Mouse (Mus musculus) bone marrow, adult 2 months (tissue): ENCODE data around the gene Lsamp. TPM values are rescaled to one million over a fixed set of nuclear protein-coding genes. Genes with fewer than 3 reads are reported as not detected.

Experiments used
- H3K27ac ChIP-seq: fragments of 200-500 bp; 2 replicates; pipeline ENCODE4 v1.5.1; 2012; ENCODE audit warnings: low read depth, mild to moderate bottlenecking, control low read depth, inconsistent platforms, low read length; ENCODE audit not compliant: control insufficient read depth, poor library complexity, insufficient read depth
- H3K4me1 ChIP-seq: fragments of 200-500 bp; 2 replicates; pipeline ENCODE4 v1.6.1; 2011; ENCODE audit warnings: low read length; ENCODE audit not compliant: control insufficient read depth, insufficient read depth
- H3K4me3 ChIP-seq: fragments of 200-500 bp; replicated peaks from 2 replicates; pipeline ENCODE3; 2011; ENCODE audit warnings: mild to moderate bottlenecking, low read depth, low read length, control low read depth; ENCODE audit not compliant: control insufficient read depth
- CTCF ChIP-seq: fragments of 200-500 bp; IDR thresholded peaks from 2 replicates; pipeline ENCODE4 v1.5.1; 2011; ENCODE audit warnings: low read length, control low read depth; ENCODE audit not compliant: control insufficient read depth, insufficient read depth
- POLR2A ChIP-seq: fragments of 200-500 bp; IDR thresholded peaks from 2 replicates; pipeline ENCODE4 v1.6.1; 2011; ENCODE audit warnings: low read depth, mild to moderate bottlenecking, control low read depth, low read length, borderline replicate concordance; ENCODE audit not compliant: control insufficient read depth
- WGBS: fragments of 180-500 bp; shearing (Covaris S2); methylation state at CpG from one replicate; pipeline ENCODE4 v1.1.7; 2018; 5-methylcytosine and 5-hydroxymethylcytosine counted together
- polyA plus RNA-seq: library from polyadenylated mRNA; stranded (reverse); fragments of >200 nt; gene quantifications from 2 replicates; pipeline ENCODE4 v1.2.4, GENCODE M21; 2011; ENCODE audit warnings: low replicate concordance; ENCODE audit not compliant: missing spikeins, insufficient read depth, insufficient read length

The Lsamp gene
- polyA plus RNA-seq, 1 experiment, result not detected

DNA sequence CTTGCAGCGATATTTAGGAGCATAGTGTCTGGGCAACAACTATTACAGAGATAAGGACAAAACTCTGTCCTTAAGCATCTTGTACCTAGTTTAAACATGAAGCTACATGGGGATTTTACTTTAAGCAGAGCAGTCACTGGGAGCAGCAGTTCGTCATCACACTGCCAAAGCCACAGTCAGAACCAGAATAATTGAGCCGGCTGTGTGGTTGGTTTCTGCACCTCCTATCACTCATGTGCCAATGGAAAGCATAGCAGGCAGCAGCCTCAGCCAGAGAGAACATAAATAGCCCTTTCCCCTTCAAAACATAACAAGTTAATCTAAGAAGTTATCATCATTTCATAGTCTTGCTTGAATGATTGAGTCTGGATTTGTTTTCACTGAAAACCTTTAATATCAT, 2075.8 kb downstream of the Lsamp start:
- no peaks in the 10 kb centered on the region for H3K4me1 ChIP-seq
- no peak overlapping the region for H3K27ac ChIP-seq
- TF ChIP-seq POLR2A (no peak), CTCF (no peak)
- WGBS, result 66% methylated on average over 3 of the region's 3 CpGs
- H3K4me3 ChIP-seq, result no peak overlapping the region

DNA sequence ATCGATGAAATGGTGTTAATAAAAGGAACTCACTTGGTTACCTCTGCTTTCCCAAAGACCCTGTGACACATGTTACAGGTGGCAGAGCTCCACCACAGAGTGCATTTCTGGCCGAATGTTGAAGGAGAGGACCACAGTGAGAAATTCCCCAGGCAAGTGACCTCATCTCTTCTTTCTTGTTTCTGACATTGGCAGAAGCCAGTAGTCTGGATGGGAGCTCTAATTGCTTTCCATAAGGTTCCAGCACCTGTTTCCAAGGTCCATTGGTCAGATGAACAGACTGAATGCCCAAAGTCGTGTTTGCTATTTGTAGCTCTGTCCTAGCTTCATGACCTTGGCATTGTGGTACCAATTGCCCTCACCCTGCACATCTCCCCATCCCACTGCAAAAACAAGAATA, 2090.2 kb downstream of the Lsamp start:
- Histone ChIP-seq H3K4me3 (no peak overlapping the region), H3K4me1 (no peaks in the 10 kb centered on the region), H3K27ac (no peak overlapping the region)
- TF ChIP-seq POLR2A (no peak), CTCF (no peak)
- WGBS, result 70% methylated on average over 3 of the region's 3 CpGs

DNA sequence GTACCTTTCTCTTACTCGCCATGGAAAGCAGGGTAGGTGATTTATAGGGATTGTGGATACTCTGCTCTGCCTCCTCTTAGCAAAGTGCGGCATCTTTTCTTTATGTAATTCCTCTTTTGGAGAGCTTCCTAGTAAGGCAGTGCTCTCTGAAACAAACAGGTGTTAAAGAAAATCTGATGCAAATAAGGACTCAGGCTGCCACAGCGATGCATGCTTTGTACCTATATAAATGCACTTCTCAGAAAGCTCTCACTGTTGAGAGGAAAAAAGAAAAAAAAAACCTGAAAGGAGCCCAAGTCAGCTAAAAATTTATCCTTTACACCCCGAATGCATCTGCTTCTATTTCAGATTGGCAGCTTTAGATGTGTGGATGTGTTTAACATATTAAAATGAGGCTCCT, 2095.4 kb downstream of the Lsamp start:
- no peak overlapping the region for H3K27ac ChIP-seq
- TF ChIP-seq CTCF (no peak), POLR2A (no peak)
- WGBS, result 78% methylated on average over 4 of the region's 4 CpGs
- no peak overlapping the region for H3K4me3 ChIP-seq
- H3K4me1 ChIP-seq, result no peaks in the 10 kb centered on the region

DNA sequence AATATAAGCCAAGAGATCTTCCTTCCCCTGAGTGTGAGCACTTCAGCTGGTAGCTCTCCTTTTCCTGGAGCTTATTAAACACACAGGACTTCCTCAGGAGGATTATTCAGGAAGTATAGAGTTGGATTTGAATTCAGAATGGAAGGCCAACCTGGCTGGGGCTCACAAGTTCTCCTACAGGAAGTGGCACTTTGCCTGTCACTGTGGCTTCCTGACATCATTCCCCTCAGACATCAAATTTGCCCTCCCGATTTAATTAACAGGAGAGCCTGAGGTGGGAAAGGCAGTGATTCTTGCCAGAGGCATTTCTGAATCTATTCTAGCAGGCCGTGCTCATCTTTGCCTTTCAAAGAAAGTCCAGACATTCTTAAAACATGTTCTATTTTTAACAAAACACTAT, 2097.4 kb downstream of the Lsamp start:
- Histone ChIP-seq H3K4me1 (no peaks in the 10 kb centered on the region), H3K27ac (no peak overlapping the region), H3K4me3 (no peak overlapping the region)
- TF ChIP-seq CTCF, result no peak
- no peak for TF ChIP-seq POLR2A
- WGBS, result 40% methylated on average over 2 of the region's 2 CpGs

DNA sequence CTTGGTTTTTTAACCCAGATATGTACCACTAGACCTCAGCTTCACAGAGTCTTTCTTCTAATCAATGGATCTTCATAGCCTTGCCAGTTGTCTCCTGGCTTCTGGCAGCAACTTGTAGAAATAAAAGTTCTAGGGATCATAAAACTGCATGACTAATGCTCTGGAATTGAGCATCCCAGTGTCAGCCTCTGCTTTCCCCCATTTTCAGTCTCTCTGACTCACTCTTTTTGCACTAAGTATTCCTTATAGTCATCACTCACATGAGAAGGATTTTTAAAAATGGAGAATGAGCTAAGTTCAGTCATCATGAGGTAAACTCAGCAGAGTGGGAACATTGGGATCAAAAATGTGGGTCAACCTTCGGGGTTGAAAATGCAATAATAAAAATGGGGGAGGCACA, 2113.3 kb downstream of the Lsamp start:
- Histone ChIP-seq H3K4me3 (no peak overlapping the region), H3K4me1 (no peaks in the 10 kb centered on the region), H3K27ac (no peak overlapping the region)
- WGBS, result 62% methylated on average over 1 of the region's 1 CpGs
- no peak for TF ChIP-seq POLR2A
- TF ChIP-seq CTCF, result no peak

DNA sequence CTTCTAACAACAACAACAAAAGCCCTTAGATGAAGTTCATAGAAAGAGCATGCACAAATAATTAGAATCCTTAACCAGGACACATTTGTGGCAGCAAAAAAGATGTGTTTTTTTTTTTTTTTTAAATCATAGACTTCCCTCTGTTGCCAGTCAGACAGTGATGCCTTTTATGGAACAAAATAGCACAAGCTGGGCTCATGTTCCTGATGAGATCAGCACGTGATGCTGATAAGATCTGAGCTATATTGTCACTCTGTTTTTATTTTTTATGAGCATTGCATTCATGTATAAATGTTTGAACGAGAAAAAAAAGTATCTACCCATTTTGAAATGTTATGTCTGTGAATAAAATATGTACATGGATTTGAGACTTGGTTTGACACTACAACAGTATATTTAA, 2118.0 kb downstream of the Lsamp start:
- TF ChIP-seq CTCF (no peak), POLR2A (no peak)
- WGBS, result 29% methylated on average over 2 of the region's 2 CpGs
- no peak overlapping the region for H3K4me3 ChIP-seq
- no peak overlapping the region for H3K27ac ChIP-seq
- no peaks in the 10 kb centered on the region for H3K4me1 ChIP-seq

DNA sequence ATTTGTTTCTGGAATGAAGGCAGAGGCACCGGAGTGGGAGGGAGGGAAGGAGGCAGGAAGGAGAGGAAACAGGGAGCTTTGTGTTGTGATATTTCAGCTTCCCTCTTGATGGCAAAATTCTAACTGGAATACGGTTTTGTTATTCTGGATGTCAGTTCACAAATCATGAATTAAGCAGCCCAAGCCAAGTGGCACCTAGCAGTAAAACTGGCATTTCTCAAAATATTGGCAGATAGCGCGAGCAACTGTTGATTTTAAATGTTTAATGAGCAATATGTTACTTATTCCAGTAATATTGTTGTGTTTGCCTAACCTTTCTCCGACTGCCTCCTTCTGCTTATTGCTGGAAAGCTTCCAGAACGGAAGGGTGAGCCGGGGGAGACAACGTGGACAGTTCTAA, 2118.5 kb downstream of the Lsamp start:
- Histone ChIP-seq H3K4me3 (no peak overlapping the region), H3K4me1 (no peaks in the 10 kb centered on the region), H3K27ac (no peak overlapping the region)
- 62% methylated on average over 8 of the region's 8 CpGs for WGBS
- no peak for TF ChIP-seq POLR2A
- TF ChIP-seq CTCF, result no peak

DNA sequence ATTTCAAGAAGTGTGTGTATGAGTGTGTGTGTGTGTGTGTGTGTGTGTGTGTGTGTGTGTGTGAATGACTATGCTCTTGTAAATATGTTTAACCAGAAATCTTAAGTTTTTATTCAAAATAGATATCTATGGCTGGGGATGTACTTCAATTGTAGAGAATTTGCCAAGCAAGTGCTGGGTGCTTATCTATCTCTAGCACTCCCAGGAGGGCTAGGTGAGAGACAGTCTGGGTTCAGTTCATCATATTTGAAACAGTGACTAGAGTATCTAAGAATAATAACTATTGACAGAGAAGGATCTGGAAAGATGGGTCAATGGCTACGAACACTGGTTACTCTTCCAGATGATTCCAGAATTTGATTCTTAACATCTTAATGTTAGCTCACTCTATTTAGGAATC, 2128.1 kb downstream of the Lsamp start:
- TF ChIP-seq CTCF, result no peak
- TF ChIP-seq POLR2A, result no peak
- WGBS, result 83% methylated on average over 1 of the region's 1 CpGs
- Histone ChIP-seq H3K4me3 (no peak overlapping the region), H3K4me1 (no peaks in the 10 kb centered on the region; the same call in 1 of the 2 replicates), H3K27ac (no peak overlapping the region)

DNA sequence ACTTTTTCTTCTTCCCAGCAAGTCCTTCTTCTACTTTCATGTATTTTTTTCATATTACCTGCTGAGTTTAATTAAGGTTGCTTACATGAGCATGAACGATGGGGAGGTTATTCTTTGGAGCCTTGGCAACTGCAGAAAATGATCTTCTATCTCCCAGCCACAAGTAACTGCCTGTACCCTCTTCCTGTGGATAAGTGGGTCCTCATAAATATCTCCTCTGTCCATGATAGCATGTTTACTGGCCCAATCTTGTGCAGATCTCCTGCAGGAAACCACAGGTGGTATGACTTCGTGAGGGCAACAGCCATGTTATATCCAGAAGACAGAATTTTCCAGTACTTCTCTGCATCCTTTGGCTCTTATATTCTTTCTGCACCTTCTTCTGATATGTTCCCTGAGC, 2129.1 kb downstream of the Lsamp start:
- WGBS, result 35% methylated on average over 2 of the region's 2 CpGs
- H3K27ac ChIP-seq, result no peak overlapping the region
- H3K4me3 ChIP-seq, result no peak overlapping the region
- no peak for TF ChIP-seq CTCF
- no peaks in the 10 kb centered on the region; the same call in 1 of the 2 replicates for H3K4me1 ChIP-seq

DNA sequence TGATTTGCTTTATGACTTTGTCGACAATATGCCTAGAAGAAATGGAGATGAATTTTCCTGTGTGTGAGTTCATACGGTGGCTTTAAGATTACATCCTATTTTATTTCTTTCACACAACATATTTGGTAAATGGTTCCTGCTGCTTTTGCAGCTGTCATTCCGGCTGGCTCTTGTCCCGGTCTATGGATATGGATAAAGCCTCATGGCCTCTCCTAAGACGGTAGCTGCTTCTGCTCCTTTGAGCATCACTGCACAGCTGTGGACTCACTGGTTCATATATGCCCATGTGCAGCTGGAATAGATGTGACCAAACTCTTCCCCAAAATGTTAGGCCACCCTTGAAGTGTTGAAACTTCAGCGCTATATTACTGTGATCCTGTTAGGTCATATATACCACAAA, 2137.6 kb downstream of the Lsamp start:
- Histone ChIP-seq H3K4me3 (no peak overlapping the region), H3K27ac (no peak overlapping the region), H3K4me1 (no peaks in the 10 kb centered on the region)
- TF ChIP-seq POLR2A (no peak), CTCF (no peak)
- 87% methylated on average over 6 of the region's 6 CpGs for WGBS
